Mouse (Mus musculus) midbrain, embryonic 14.5 days (tissue): ENCODE measurements around the gene Foxb1. TPM values are rescaled to one million over a fixed set of nuclear protein-coding genes. Genes with fewer than 3 reads are reported as not detected.

Experiments
- ATAC-seq: fragments of 200-750 bp; cut with Nextera tagmentation; 2 replicates; pipeline ENCODE4 v1.8.0; 2017; ENCODE audit warnings: moderate number of reproducible peaks, moderate library complexity; ENCODE audit not compliant: low FRiP score, low TSS enrichment
- DNase-seq: peaks from one replicate; pipeline ENCODE4 v3.0.0-alpha.2; 2015
- H3K27ac ChIP-seq: fragments of 300-500 bp; sonication (generic); replicated peaks from 2 replicates; pipeline ENCODE4 v1.5.1; 2014; ENCODE audit warnings: mild to moderate bottlenecking, low read depth, low read length, moderate library complexity
- H3K27me3 ChIP-seq: fragments of 300-500 bp; sonication (generic); 2 replicates; pipeline ENCODE4 v1.6.1; 2014; ENCODE audit warnings: low read length, control low read depth, mixed read lengths; ENCODE audit not compliant: control insufficient read depth, insufficient read depth
- H3K36me3 ChIP-seq: fragments of 300-500 bp; sonication (generic); 2 replicates; pipeline ENCODE4 v1.6.1; 2014; ENCODE audit warnings: low read length, control low read depth; ENCODE audit not compliant: control insufficient read depth, insufficient read depth
- H3K4me1 ChIP-seq: fragments of 300-500 bp; sonication (generic); 2 replicates; pipeline ENCODE4 v1.6.1; 2014; ENCODE audit warnings: mild to moderate bottlenecking, antibody characterized with exemption, low read length, control low read depth; ENCODE audit not compliant: control insufficient read depth, insufficient read depth
- H3K4me2 ChIP-seq: fragments of 300-500 bp; sonication (generic); 2 replicates; pipeline ENCODE4 v1.6.1; 2014; ENCODE audit warnings: mild to moderate bottlenecking, low read length, moderate library complexity
- H3K4me3 ChIP-seq: fragments of 300-500 bp; sonication (generic); replicated peaks from 2 replicates; pipeline ENCODE4 v1.5.1; 2014; ENCODE audit warnings: low read depth, low read length
- H3K9ac ChIP-seq: fragments of 300-500 bp; sonication (generic); replicated peaks from 2 replicates; pipeline ENCODE4 v1.6.1; 2014; ENCODE audit warnings: mild to moderate bottlenecking, low read length, moderate library complexity
- H3K9me3 ChIP-seq: fragments of 300-500 bp; sonication (generic); 2 replicates; pipeline ENCODE4 v1.6.1; 2016; ENCODE audit warnings: low read length, control low read depth, mixed read lengths; ENCODE audit not compliant: control insufficient read depth
- WGBS: fragments of 180-500 bp; shearing (Covaris S2); extraction: QIAGEN DNeasy Blood & Tissue Kit; methylation state at CpG from one replicate; pipeline ENCODE4 v1.1.7; 2014; 5-methylcytosine and 5-hydroxymethylcytosine counted together
- polyA plus RNA-seq: library from polyadenylated mRNA; unstranded; fragments of >200 nt; fragmentation: Nextera tagmentation; extraction: Ambion mirVana; gene quantifications from 2 replicates; pipeline ENCODE4 v1.2.1, GENCODE M21; 2014

The Foxb1 gene
- polyA plus RNA-seq, 1 experiment from 2014 or later = 9.9 TPM

- no peak overlapping the region for H3K4me3 ChIP-seq
- no peaks in the 10 kb centered on the region for H3K9me3 ChIP-seq
- WGBS = under 1% methylated on average over 8 of the region's 8 CpGs
- H3K36me3 ChIP-seq = no peaks in the 10 kb centered on the region
- no peak overlapping the region for H3K27ac ChIP-seq
- peak overlapping the region; percentile 64 for H3K4me2 ChIP-seq
- peaks cover 76% of the 10 kb centered on the region for H3K27me3 ChIP-seq
- peak; percentile 69 for DNase-seq
- no peak overlapping the region for H3K9ac ChIP-seq
- ATAC-seq = no peak
- H3K4me1 ChIP-seq = peaks cover 26% of the 10 kb centered on the region
Observed at GRCm38 (mm10) chr9:69766301-69766700, 5.6 kb upstream of the Foxb1 start.

GRCm38 (mm10) chr9:69765483-69766050 lies 4.8 kb upstream of the Foxb1 start:
- Histone ChIP-seq H3K4me2 (peak overlapping the region; percentile 64), H3K27ac (no peak overlapping the region), H3K4me1 (peaks cover 33% of the 10 kb centered on the region), H3K36me3 (no peaks in the 10 kb centered on the region), H3K9me3 (no peaks in the 10 kb centered on the region), H3K9ac (no peak overlapping the region; the same call in 1 of the 2 replicates), H3K27me3 (peaks cover 76% of the 10 kb centered on the region), H3K4me3 (no peak overlapping the region; the same call in 1 of the 2 replicates)
- DNase-seq (no peak), ATAC-seq (no peak)
- WGBS = 3% methylated on average over 8 of the region's 8 CpGs

DNA sequence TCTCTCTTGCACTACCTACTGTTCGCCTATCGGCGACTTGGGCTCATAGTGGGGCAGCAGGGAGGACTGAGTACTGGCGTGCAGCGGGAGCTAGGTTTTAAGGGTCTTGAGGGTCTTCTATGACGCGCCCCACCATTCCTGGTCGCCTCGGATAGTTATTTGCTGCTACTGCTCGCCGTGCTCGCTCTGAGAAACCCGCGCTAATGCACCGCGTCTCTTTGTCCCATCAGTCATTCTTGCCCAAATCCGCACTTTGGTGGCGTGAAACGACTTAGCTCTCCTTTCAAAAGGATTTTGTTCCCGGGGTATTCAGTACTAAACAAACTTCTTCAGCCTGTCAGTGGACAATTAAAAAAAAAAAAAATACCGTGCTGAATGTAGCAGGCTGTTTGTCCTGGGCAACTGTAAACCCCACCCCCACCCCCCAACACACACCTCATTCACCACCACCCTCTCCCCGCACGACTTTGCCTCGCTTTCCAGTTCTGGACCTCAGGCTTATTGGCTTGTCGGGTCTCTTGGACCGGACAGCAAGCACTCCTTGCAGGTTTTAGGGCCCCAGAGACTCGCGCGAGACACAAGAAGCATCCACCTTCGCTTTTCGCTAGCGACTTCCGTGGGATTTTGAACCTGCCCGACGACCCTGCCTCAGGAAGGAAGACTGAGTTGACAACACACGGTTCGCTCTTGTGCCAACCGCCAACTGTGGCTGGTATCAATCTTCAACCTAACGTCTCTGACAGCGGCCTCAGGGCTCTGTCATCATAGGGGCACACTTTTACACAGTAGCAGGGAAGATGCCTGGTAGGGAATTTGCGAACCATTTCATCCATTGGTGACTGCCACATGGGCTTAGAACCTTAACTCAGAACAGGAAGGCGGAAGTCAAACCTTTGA lies 4.1 kb upstream of the Foxb1 start:
- Histone ChIP-seq H3K27ac (peak overlapping the region; percentile 60), H3K4me3 (peak overlapping the region; percentile 39), H3K4me2 (peak overlapping the region; percentile 64), H3K9ac (no peak overlapping the region; the same call in 1 of the 2 replicates), H3K36me3 (no peaks in the 10 kb centered on the region), H3K27me3 (peaks cover 76% of the 10 kb centered on the region), H3K4me1 (peaks cover 40% of the 10 kb centered on the region), H3K9me3 (no peaks in the 10 kb centered on the region)
- WGBS = under 1% methylated on average over 42 of the region's 42 CpGs
- peak; percentile 74 for DNase-seq
- no peak for ATAC-seq

- Histone ChIP-seq H3K27ac (peak overlapping the region; percentile 52; the same call in 1 of the 2 replicates), H3K27me3 (peaks cover 76% of the 10 kb centered on the region), H3K4me3 (peak overlapping the region; percentile 39), H3K9ac (0 out of 2 replicates have a peak overlapping the region, but pooled peaks have one; percentile 23), H3K4me2 (peak overlapping the region; percentile 64), H3K9me3 (no peaks in the 10 kb centered on the region), H3K4me1 (peaks cover 44% of the 10 kb centered on the region), H3K36me3 (no peaks in the 10 kb centered on the region)
- DNase-seq = peak; percentile 42
- WGBS = under 1% methylated on average over 25 of the region's 25 CpGs
- no peak for ATAC-seq
Observed at GRCm38 (mm10) chr9:69763681-69764585, 3.2 kb upstream of the Foxb1 start.

DNA sequence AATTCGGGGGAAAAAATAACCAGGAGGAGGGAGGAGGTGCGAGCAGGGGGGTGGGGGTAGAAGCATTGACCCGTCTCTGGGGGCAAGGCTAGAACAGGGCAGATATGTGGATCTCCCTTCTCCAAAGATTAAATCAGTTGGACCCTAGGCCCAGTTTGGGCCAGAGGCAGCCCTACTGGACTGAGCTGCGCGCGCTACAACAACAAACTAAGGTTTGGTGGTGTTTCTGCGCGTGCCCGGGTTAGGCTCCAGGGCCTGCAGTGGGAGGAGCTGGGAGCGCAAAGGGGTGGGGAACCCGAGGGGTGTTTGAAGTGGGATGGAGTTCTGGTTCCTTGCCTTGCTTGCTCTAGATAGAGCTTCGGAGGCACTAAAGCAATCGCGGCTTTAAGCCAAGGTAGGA lies 2.0 kb upstream of the Foxb1 start:
- H3K4me1 ChIP-seq = peaks cover 37% of the 10 kb centered on the region
- peaks cover 75% of the 10 kb centered on the region for H3K27me3 ChIP-seq
- DNase-seq = peak; percentile 72
- no peaks in the 10 kb centered on the region for H3K36me3 ChIP-seq
- no peak overlapping the region; the same call in 1 of the 2 replicates for H3K9ac ChIP-seq
- H3K9me3 ChIP-seq = no peaks in the 10 kb centered on the region
- H3K4me2 ChIP-seq = peak overlapping the region; percentile 64
- 0 out of 2 replicates have a peak, but pooled peaks have one; percentile 12 for ATAC-seq
- under 1% methylated on average over 14 of the region's 14 CpGs for WGBS
- peak overlapping the region; percentile 41 for H3K27ac ChIP-seq
- H3K4me3 ChIP-seq = peak overlapping the region; percentile 39

GRCm38 (mm10) chr9:69762221-69762620 lies 1.5 kb upstream of the Foxb1 start:
- H3K9ac ChIP-seq = no peak overlapping the region; the same call in 1 of the 2 replicates
- under 1% methylated on average over 12 of the region's 12 CpGs for WGBS
- peak overlapping the region; percentile 41; the same call in 1 of the 2 replicates for H3K27ac ChIP-seq
- no peak for ATAC-seq
- H3K4me1 ChIP-seq = peaks cover 37% of the 10 kb centered on the region
- peak overlapping the region; percentile 39 for H3K4me3 ChIP-seq
- DNase-seq = peak; percentile 62
- no peaks in the 10 kb centered on the region for H3K9me3 ChIP-seq
- peaks cover 73% of the 10 kb centered on the region for H3K27me3 ChIP-seq
- H3K36me3 ChIP-seq = no peaks in the 10 kb centered on the region
- peak overlapping the region; percentile 64 for H3K4me2 ChIP-seq

- Histone ChIP-seq H3K4me2 (peak overlapping the region; percentile 64), H3K27me3 (peaks cover 80% of the 10 kb centered on the region), H3K36me3 (no peaks in the 10 kb centered on the region), H3K4me3 (peak overlapping the region; percentile 39), H3K27ac (0 out of 2 replicates have a peak overlapping the region, but pooled peaks have one; percentile 37), H3K4me1 (peaks cover 37% of the 10 kb centered on the region), H3K9ac (no peak overlapping the region), H3K9me3 (no peaks in the 10 kb centered on the region)
- ATAC-seq = no peak
- DNase-seq = no peak
- WGBS = 1% methylated on average over 10 of the region's 10 CpGs
Observed at GRCm38 (mm10) chr9:69761569-69761968, 829 bp upstream of the Foxb1 start.

- H3K4me3 ChIP-seq = peak overlapping the region; percentile 39
- ATAC-seq (no peak), DNase-seq (peak; percentile 68)
- no peaks in the 10 kb centered on the region for H3K9me3 ChIP-seq
- peaks cover 82% of the 10 kb centered on the region for H3K27me3 ChIP-seq
- peak overlapping the region; percentile 64 for H3K4me2 ChIP-seq
- H3K4me1 ChIP-seq = peaks cover 40% of the 10 kb centered on the region
- peak overlapping the region; percentile 68 for H3K27ac ChIP-seq
- H3K36me3 ChIP-seq = no peaks in the 10 kb centered on the region
- peak overlapping the region; percentile 60 for H3K9ac ChIP-seq
- under 1% methylated on average over 44 of the region's 44 CpGs for WGBS
Observed at GRCm38 (mm10) chr9:69759721-69760221, 969 bp downstream of the Foxb1 start.
